Mouse (Mus musculus): ENCODE results near the gene Sf3b3.

- TF ChIP-seq CTCF (IDR thresholded peaks at IDR 0.05; ENCODE audit: low read depth) (no peak), EP300 (optimal IDR thresholded peaks at IDR 0.05) (no peak)
These were observed 40.9 kb downstream of the Sf3b3 start, which contains the start of gene Il34 for GRCm38 (mm10) chr8:110805669-110806068.

Data from stomach, postnatal 0 days (tissue).